Mouse (Mus musculus) embryonic fibroblast, embryonic 13.5 days (primary cell): ENCODE data around the gene Cry2.
"Not testable (repeated sequence)": the region's sequence is repeated elsewhere in the genome, so short reads cannot be mapped to it uniquely, and the experiment has no call there.

Experiments
- CTCF ChIP-seq: IDR thresholded peaks from 2 replicates; pipeline ENCODE4 v1.5.1; 2011; ENCODE audit warnings: mild to moderate bottlenecking, control low read depth, low read length, moderate library complexity, borderline replicate concordance; ENCODE audit not compliant: insufficient read depth
- POLR2A ChIP-seq: IDR thresholded peaks from 2 replicates; pipeline ENCODE4 v1.6.1; 2011; ENCODE audit warnings: low read depth, mild to moderate bottlenecking, control low read depth, low read length, moderate library complexity

- TF ChIP-seq POLR2A, CTCF: not testable (repeated sequence)
Observed at GRCm38 (mm10) chr2:92476580-92476979, 42.7 kb upstream of the Cry2 start.
